Mouse (Mus musculus): Measurements from ENCODE around the gene Asic2. TPM values are rescaled to one million over a fixed set of nuclear protein-coding genes. Genes with fewer than 3 reads are reported as not detected.

Gene Asic2
- polyA plus RNA-seq, 1 experiment from 2014 or later = 0.28 TPM

DNA sequence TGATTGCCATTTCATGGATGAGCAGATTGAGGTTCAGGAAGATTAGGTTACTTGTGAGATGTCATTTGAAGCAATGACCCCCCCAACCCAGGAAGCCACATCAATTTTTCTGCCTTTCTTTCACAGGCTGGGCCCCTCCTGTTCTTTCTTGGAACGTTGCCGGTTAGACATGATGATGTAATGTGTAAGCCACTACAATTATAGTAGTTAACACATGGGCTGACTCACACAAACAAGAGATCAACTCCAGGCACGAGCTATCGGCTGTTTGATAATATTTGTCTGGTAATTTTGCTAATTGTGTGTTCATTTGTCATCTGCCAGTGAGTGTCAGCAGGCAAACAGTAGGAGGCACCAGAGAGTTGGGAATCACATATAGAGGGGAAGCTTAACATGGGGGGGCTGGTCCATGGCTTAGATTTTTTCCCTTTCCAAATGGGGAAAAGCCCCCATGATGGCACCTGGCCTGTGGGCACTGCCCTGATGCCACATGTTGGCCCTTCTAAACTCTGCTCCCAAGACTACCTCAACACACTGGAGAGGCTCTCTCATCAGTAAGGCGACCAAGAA, 198.5 kb downstream of the Asic2 start:
- Histone ChIP-seq H3K27ac (ENCODE audit: low read depth) (no peak overlapping the region), H3K4me1 (ENCODE audit: insufficient read depth) (no peaks in the 10 kb centered on the region), H3K9ac (no peak overlapping the region), H3K4me3 (ENCODE audit: low read depth, low read length) (no peak overlapping the region), H3K4me2 (no peak overlapping the region), H3K9me3 (ENCODE audit: low read depth, low read length) (no peaks in the 10 kb centered on the region), H3K36me3 (ENCODE audit: insufficient read depth) (no peaks in the 10 kb centered on the region), H3K27me3 (ENCODE audit: insufficient read depth, low read length) (no peaks in the 10 kb centered on the region)
- whole genome bisulfite sequencing = 57% methylated on average over 5 of the region's 5 CpGs
- ATAC-seq (ENCODE audit: insufficient read depth) = no peak
- DNase-seq = no peak
- 0 out of 2 replicates have a peak, but pooled peaks have one; percentile 20 for TF ChIP-seq CTCF (IDR thresholded peaks at IDR 0.05; ENCODE audit: low read depth)

DNA sequence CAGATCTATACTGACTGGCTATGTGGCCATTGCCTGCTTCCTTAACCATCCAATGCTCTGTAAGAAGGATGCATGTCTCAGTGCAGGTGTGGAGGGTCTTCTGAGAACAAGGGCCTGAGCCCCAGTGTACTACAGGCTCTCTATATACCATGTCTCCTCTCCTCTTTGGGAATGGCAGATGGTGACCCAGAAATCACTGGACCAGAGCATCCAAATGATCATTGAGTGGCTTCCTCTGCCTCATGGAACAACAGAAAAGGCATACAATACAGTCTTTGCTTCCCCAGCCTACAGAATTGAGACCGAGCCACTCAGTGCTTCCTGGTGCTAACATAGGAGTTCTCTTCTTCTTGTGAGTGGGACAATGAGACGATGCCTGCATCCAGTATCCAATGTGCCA, 200.0 kb downstream of the Asic2 start:
- no peak overlapping the region for H3K4me2 ChIP-seq
- ATAC-seq (ENCODE audit: insufficient read depth) (no peak), DNase-seq (no peak)
- no peak overlapping the region for H3K4me3 ChIP-seq (ENCODE audit: low read depth, low read length)
- H3K27ac ChIP-seq (ENCODE audit: low read depth) = no peak overlapping the region
- H3K4me1 ChIP-seq (ENCODE audit: insufficient read depth) = no peaks in the 10 kb centered on the region
- no peak for TF ChIP-seq CTCF (IDR thresholded peaks at IDR 0.05; ENCODE audit: low read depth)
- no peaks in the 10 kb centered on the region for H3K36me3 ChIP-seq (ENCODE audit: insufficient read depth)
- no peaks in the 10 kb centered on the region for H3K27me3 ChIP-seq (ENCODE audit: insufficient read depth, low read length)
- H3K9ac ChIP-seq = no peak overlapping the region
- no peaks in the 10 kb centered on the region for H3K9me3 ChIP-seq (ENCODE audit: low read depth, low read length)
- WGBS = 90% methylated on average over 2 of the region's 2 CpGs

- TF ChIP-seq CTCF (IDR thresholded peaks at IDR 0.05; ENCODE audit: low read depth) = no peak
- no peaks in the 10 kb centered on the region for H3K9me3 ChIP-seq (ENCODE audit: low read depth, low read length)
- H3K4me3 ChIP-seq (ENCODE audit: low read depth, low read length) = no peak overlapping the region
- ATAC-seq (ENCODE audit: insufficient read depth) (no peak), DNase-seq (no peak)
- H3K27me3 ChIP-seq (ENCODE audit: insufficient read depth, low read length) = no peaks in the 10 kb centered on the region
- 32% methylated on average over 1 of the region's 1 CpGs for WGBS
- no peaks in the 10 kb centered on the region for H3K4me1 ChIP-seq (ENCODE audit: insufficient read depth)
- no peak overlapping the region for H3K27ac ChIP-seq (ENCODE audit: low read depth)
- no peak overlapping the region for H3K9ac ChIP-seq
- no peaks in the 10 kb centered on the region for H3K36me3 ChIP-seq (ENCODE audit: insufficient read depth)
- no peak overlapping the region for H3K4me2 ChIP-seq
These were observed 200.5 kb downstream of the Asic2 start for GRCm38 (mm10) chr11:81767781-81768180.

DNA sequence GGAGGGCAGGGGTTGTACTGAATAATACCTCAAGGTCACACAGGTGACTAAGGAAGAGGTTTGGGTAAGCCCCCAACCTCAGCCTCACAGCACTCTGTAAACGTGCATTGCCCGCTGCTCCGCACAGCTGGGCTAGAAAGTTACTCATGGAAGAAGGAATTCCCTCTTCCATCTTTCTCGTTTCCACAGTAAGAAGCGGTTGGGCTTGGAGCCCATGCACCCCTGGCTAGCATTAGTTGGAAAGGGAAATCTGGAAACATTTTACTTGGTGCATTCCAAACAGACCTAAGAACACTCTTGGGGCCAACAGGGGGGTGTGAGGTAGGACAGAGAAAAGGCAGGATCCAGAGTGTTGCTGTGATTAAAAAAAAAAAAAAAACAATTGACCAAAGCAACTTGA, 203.0 kb downstream of the Asic2 start:
- no peak overlapping the region for H3K27ac ChIP-seq (ENCODE audit: low read depth)
- no peaks in the 10 kb centered on the region for H3K4me1 ChIP-seq (ENCODE audit: insufficient read depth)
- no peak overlapping the region for H3K4me2 ChIP-seq
- DNase-seq = no peak
- no peak overlapping the region for H3K4me3 ChIP-seq (ENCODE audit: low read depth, low read length)
- no peak overlapping the region for H3K9ac ChIP-seq
- H3K27me3 ChIP-seq (ENCODE audit: insufficient read depth, low read length) = no peaks in the 10 kb centered on the region
- WGBS = 58% methylated on average over 5 of the region's 5 CpGs
- H3K36me3 ChIP-seq (ENCODE audit: insufficient read depth) = no peaks in the 10 kb centered on the region
- no peaks in the 10 kb centered on the region for H3K9me3 ChIP-seq (ENCODE audit: low read depth, low read length)
- no peak for ATAC-seq (ENCODE audit: insufficient read depth)
- TF ChIP-seq CTCF (IDR thresholded peaks at IDR 0.05; ENCODE audit: low read depth) = no peak

- WGBS = 28% methylated on average over 3 of the region's 3 CpGs
- 0 out of 2 replicates have a peak, but pooled peaks have one; percentile 12 for TF ChIP-seq CTCF (IDR thresholded peaks at IDR 0.05; ENCODE audit: low read depth)
- H3K4me1 ChIP-seq (ENCODE audit: insufficient read depth) = no peaks in the 10 kb centered on the region
- no peaks in the 10 kb centered on the region for H3K27me3 ChIP-seq (ENCODE audit: insufficient read depth, low read length)
- no peaks in the 10 kb centered on the region for H3K36me3 ChIP-seq (ENCODE audit: insufficient read depth)
- no peak overlapping the region for H3K9ac ChIP-seq
- no peak overlapping the region for H3K27ac ChIP-seq (ENCODE audit: low read depth)
- H3K4me3 ChIP-seq (ENCODE audit: low read depth, low read length) = no peak overlapping the region
- H3K9me3 ChIP-seq (ENCODE audit: low read depth, low read length) = no peaks in the 10 kb centered on the region
- DNase-seq (peak; percentile 23), ATAC-seq (ENCODE audit: insufficient read depth) (no peak)
- no peak overlapping the region for H3K4me2 ChIP-seq
These were observed 203.5 kb downstream of the Asic2 start for GRCm38 (mm10) chr11:81764778-81765177.

- TF ChIP-seq CTCF (IDR thresholded peaks at IDR 0.05; ENCODE audit: low read depth) = no peak
- H3K4me3 ChIP-seq (ENCODE audit: low read depth, low read length) = no peak overlapping the region
- WGBS = 86% methylated on average over 4 of the region's 4 CpGs
- no peaks in the 10 kb centered on the region for H3K4me1 ChIP-seq (ENCODE audit: insufficient read depth)
- ATAC-seq (ENCODE audit: insufficient read depth) = no peak
- H3K36me3 ChIP-seq (ENCODE audit: insufficient read depth) = no peaks in the 10 kb centered on the region
- no peak overlapping the region for H3K27ac ChIP-seq (ENCODE audit: low read depth)
- H3K27me3 ChIP-seq (ENCODE audit: insufficient read depth, low read length) = no peaks in the 10 kb centered on the region
- H3K9ac ChIP-seq = no peak overlapping the region
- H3K9me3 ChIP-seq (ENCODE audit: low read depth, low read length) = no peaks in the 10 kb centered on the region
- H3K4me2 ChIP-seq = no peak overlapping the region
- DNase-seq = no peak
These were observed 211.0 kb downstream of the Asic2 start for GRCm38 (mm10) chr11:81757221-81757620.

- H3K27me3 ChIP-seq (ENCODE audit: insufficient read depth, low read length) = no peaks in the 10 kb centered on the region
- no peak overlapping the region for H3K9ac ChIP-seq
- no peak overlapping the region for H3K27ac ChIP-seq (ENCODE audit: low read depth)
- ATAC-seq (ENCODE audit: insufficient read depth) (no peak), DNase-seq (no peak)
- H3K4me2 ChIP-seq = no peak overlapping the region
- WGBS = 85% methylated on average over 5 of the region's 5 CpGs
- TF ChIP-seq CTCF (IDR thresholded peaks at IDR 0.05; ENCODE audit: low read depth) = no peak
- H3K36me3 ChIP-seq (ENCODE audit: insufficient read depth) = no peaks in the 10 kb centered on the region
- H3K4me3 ChIP-seq (ENCODE audit: low read depth, low read length) = no peak overlapping the region
- H3K4me1 ChIP-seq (ENCODE audit: insufficient read depth) = no peaks in the 10 kb centered on the region
- H3K9me3 ChIP-seq (ENCODE audit: low read depth, low read length) = no peaks in the 10 kb centered on the region
These were observed 217.4 kb downstream of the Asic2 start for GRCm38 (mm10) chr11:81750876-81751275.

GRCm38 (mm10) chr11:81750016-81750415, 218.2 kb downstream of the Asic2 start:
- H3K4me2 ChIP-seq = no peak overlapping the region
- ATAC-seq (ENCODE audit: insufficient read depth) (no peak), DNase-seq (no peak)
- WGBS = 70% methylated on average over 1 of the region's 1 CpGs
- H3K9ac ChIP-seq = no peak overlapping the region
- no peaks in the 10 kb centered on the region for H3K9me3 ChIP-seq (ENCODE audit: low read depth, low read length)
- no peaks in the 10 kb centered on the region for H3K36me3 ChIP-seq (ENCODE audit: insufficient read depth)
- no peaks in the 10 kb centered on the region for H3K4me1 ChIP-seq (ENCODE audit: insufficient read depth)
- H3K4me3 ChIP-seq (ENCODE audit: low read depth, low read length) = no peak overlapping the region
- TF ChIP-seq CTCF (IDR thresholded peaks at IDR 0.05; ENCODE audit: low read depth) = no peak
- H3K27ac ChIP-seq (ENCODE audit: low read depth) = no peak overlapping the region
- H3K27me3 ChIP-seq (ENCODE audit: insufficient read depth, low read length) = no peaks in the 10 kb centered on the region
